Mouse (Mus musculus) urinary bladder, postnatal 36 days (tissue): ENCODE data around the gene Usp7.
A peak's percentile ranks its signal among the peaks of the same experiment; 100 is the strongest.

Source experiments
- DNase-seq, 2 experiments: peaks; one replicate each; pipeline ENCODE4 v3.0.0; 2022; ENCODE audit warnings: low spot score in 2 of 2, mixed read lengths in 1 of 2

The Usp7 gene

GRCm38 (mm10) chr16:8673343-8673742 is 118.8 kb downstream of the Usp7 start:
- no peak for DNase-seq

GRCm38 (mm10) chr16:8672811-8673210 is 119.3 kb downstream of the Usp7 start:
- DNase-seq: no peak

GRCm38 (mm10) chr16:8672350-8672687 is 119.8 kb downstream of the Usp7 start:
- no peak for DNase-seq

GRCm38 (mm10) chr16:8671551-8672349 is 120.4 kb downstream of the Usp7 start, which contains the start of gene Carhsp1:
Gene Carhsp1, minus strand, starts transcription at chr16:8672155.
- DNase-seq: peak; percentile 87 to 96

- no peak for DNase-seq
These were observed 121.8 kb downstream of the Usp7 start for GRCm38 (mm10) chr16:8670041-8671035.

- no peak for DNase-seq
These were observed 122.7 kb downstream of the Usp7 start for GRCm38 (mm10) chr16:8669432-8669831.

- DNase-seq: no peak
These were observed 123.7 kb downstream of the Usp7 start for GRCm38 (mm10) chr16:8668386-8668785.

- peak in 1 of 2 experiments; percentile 17 for DNase-seq
These were observed 124.3 kb downstream of the Usp7 start for GRCm38 (mm10) chr16:8667814-8668213.

GRCm38 (mm10) chr16:8667261-8667660 is 124.8 kb downstream of the Usp7 start:
- peak in 1 of 2 experiments; percentile 40 for DNase-seq

GRCm38 (mm10) chr16:8666452-8666851 is 125.7 kb downstream of the Usp7 start:
- DNase-seq: peak in 1 of 2 experiments; percentile 54

GRCm38 (mm10) chr16:8665367-8665766 is 126.7 kb downstream of the Usp7 start:
- no peak for DNase-seq

GRCm38 (mm10) chr16:8663606-8664539 is 128.2 kb downstream of the Usp7 start:
- no peak for DNase-seq

- no peak for DNase-seq
These were observed 129.1 kb downstream of the Usp7 start for GRCm38 (mm10) chr16:8663022-8663421.

GRCm38 (mm10) chr16:8658764-8659163 is 133.3 kb downstream of the Usp7 start:
- DNase-seq: peak in 1 of 2 experiments; percentile 58

- no peak for DNase-seq
These were observed 133.8 kb downstream of the Usp7 start for GRCm38 (mm10) chr16:8658349-8658748.

- no peak for DNase-seq
These were observed 135.9 kb downstream of the Usp7 start for GRCm38 (mm10) chr16:8656256-8656655.

- no peak for DNase-seq
These were observed 136.5 kb downstream of the Usp7 start for GRCm38 (mm10) chr16:8655599-8655998.

GRCm38 (mm10) chr16:8655108-8655507 is 137.0 kb downstream of the Usp7 start:
- DNase-seq: no peak

GRCm38 (mm10) chr16:8650007-8650406 is 142.1 kb downstream of the Usp7 start:
- DNase-seq: no peak

- DNase-seq: no peak
These were observed 146.6 kb downstream of the Usp7 start for GRCm38 (mm10) chr16:8645546-8645945.

GRCm38 (mm10) chr16:8643855-8644254 is 148.3 kb downstream of the Usp7 start:
- no peak for DNase-seq
